Mouse (Mus musculus) embryo, embryonic 11.5 days (tissue): ENCODE results near the gene Timm17b.

Experiments
- DNase-seq: peaks from one replicate; pipeline ENCODE4 v3.0.0-alpha.2; 2012; ENCODE audit warnings: low read depth, low spot score

Gene Timm17b

DNA sequence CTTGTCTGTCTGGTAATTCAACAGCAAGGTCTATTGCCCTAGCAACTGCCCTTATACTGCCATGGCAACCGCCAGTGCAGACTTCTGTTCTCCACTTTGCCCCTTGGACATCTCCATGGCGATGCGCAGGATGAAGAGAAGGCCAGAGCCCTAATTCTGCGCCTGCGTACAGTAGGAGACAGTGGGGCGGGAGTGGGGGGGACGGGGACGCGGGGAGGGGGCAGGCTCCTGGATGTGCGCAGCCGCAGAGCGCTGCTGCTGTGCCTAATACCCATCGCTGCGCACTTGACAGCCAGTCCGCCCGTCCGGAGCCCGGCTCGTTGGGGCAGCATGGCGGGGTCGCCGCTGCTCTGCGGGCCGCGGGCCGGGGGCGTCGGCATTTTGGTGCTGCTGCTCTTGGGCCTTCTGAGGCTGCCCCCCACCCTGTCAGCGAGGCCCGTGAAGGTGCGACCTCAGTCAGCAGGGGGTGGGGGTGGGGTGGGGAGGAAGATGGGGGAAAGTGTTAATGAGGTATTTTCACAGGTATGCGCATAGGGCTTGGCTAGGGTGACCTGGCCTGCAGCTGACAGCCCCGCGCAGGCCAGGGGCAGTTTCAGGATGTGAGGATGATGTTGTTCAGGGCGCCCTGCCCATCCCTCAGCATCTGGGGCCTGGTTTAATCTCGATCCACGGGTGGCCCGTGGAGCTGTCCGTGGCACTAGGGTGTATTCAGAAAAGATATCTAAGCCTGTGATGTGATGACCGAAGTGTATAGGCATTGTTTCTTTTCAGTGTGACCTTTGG, 20.6 kb downstream of the Timm17b start, which contains the start of gene Pcsk1n:
Gene Pcsk1n (plus strand): TSS at position 222 of the 783 bp plus-strand sequence.
- peak; percentile 24 for DNase-seq

DNA sequence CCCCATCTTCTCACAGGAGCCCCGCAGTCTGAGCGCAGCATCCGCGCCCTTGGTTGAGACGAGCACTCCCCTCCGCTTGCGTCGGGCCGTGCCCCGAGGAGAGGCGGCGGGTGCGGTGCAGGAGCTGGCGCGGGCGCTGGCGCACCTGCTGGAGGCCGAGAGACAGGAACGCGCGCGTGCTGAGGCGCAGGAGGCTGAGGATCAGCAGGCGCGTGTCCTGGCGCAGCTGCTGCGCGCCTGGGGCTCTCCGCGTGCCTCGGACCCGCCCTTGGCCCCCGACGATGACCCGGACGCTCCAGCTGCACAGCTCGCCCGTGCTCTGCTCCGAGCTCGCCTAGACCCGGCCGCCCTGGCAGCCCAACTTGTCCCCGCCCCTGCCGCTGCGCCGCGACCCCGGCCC, 22.9 kb downstream of the Timm17b start:
- no peak for DNase-seq

DNA sequence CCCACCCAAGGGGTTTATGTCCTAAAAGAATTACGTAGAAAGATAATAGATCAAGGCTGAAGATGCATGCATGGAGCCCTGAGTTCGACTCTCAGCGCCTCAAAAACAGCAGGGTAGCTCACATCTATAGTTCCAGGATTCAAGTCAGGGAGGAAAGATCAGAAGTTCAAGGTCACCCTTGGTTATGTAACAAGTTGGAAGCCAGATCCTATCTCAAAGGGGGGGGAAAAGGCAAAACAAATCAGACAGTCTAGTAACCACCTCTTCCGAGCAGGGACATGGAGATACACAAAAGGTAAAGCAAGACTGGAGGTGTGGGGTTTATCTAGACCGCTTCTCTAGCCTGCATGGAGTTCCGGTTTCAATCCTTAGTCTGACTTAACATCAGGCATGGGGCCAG, 27.1 kb downstream of the Timm17b start:
- DNase-seq: no peak

DNA sequence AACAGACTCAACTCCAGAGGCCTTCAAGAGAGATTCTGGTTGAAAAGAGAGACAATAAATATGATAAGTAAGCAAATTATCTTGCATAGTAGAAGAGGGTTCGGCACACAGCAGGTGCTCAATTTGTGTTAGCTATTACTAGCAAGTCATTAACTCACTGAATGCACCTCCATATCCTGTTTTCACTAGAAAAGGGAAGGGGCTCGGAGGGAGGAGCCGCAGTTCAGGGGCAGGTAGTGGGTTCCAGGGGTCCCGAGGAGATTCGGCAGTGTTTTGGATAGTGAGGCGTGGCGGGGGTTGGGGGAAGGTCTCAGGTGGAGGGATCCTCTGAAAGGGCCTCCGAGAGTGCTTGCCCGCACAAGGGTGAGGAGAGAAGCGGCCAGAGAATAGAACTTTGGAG, 28.0 kb downstream of the Timm17b start:
- DNase-seq: no peak

DNA sequence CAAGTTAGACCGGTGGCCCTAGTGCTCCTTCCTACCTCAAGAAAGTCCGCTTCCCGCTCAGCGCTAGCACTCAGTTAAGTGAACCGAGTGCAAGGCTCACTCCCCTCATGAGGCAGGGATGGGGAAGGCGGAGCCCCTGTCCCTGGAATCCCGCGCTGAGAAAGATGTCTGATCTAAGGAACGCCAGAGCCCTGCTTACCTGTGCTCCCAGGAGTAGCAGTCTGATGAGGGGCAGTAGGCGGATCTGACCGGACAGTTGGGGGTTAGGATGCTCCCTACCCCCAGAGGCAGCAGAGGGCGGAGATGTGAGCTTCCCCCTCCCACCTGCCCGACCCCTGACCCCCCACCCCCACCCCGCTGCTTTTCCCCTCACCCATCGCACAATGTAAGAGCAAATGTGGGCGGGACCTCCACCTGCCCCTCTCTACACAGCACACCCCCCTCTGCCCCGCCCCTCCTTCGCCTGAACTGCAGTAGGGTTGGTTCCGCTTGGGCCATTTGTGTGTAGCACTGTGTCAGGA, 29.2 kb downstream of the Timm17b start, which contains the start of gene Eras:
Gene Eras (minus strand): TSS at position 338 of the 521 bp plus-strand sequence.
- no peak for DNase-seq

DNA sequence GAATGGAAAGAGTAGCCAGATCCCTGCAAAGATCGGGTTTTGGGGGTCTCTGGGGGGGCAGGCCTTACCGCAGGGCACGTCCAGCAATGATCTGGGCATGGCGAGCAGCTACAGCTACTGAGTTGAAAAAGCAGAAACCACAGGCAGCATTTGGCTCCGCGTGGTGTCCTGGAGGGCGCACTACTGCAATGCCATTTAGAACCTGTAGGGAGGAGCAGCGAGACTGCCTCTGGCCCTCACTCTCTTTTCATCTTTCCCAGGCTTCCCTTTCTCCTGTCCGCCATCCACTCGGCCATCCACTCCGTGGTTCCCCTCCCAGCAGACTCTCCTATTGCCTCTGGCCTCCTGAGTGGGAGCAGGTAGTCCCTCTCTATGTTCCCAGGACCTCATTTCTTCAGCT, 37.7 kb downstream of the Timm17b start:
- DNase-seq: no peak

DNA sequence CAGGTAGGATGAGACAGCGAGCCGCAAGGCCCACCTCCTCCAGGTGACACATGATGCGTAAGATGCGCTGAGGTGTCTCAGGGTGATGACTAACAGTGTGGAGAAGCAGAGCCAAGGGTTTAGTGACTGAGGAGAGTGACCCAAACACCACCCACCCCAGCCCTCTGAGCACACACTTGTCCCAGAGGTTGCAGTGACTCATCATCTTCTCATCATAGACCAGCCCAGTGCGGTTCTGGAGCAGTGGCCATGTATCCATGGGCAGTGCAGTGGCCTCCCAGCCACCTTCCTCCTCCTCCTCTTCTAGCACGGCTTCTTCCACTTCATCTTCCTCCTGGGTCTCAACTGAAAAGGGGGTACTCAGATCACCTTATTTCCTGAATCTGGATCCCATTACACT, 38.5 kb downstream of the Timm17b start:
- no peak for DNase-seq

DNA sequence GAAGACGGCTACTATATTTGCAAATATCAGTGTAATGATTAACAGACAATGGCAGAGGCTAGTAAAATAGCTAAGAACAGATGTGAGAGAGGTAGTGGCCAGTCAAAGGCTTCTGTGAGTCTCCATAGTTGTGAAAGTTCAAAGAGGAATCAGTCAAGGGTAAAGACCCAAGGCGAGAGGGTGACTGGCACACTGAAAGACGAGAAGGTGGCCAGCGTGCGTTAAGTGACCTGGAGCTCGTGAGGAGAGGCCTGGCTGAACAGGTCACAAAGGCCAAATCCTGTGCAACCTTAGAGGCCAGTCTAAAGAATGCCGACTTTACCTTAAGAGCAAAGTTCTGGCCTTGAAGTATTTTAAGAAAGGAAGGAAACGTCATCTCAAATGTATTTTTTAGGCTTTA, 46.5 kb downstream of the Timm17b start:
- DNase-seq: no peak

DNA sequence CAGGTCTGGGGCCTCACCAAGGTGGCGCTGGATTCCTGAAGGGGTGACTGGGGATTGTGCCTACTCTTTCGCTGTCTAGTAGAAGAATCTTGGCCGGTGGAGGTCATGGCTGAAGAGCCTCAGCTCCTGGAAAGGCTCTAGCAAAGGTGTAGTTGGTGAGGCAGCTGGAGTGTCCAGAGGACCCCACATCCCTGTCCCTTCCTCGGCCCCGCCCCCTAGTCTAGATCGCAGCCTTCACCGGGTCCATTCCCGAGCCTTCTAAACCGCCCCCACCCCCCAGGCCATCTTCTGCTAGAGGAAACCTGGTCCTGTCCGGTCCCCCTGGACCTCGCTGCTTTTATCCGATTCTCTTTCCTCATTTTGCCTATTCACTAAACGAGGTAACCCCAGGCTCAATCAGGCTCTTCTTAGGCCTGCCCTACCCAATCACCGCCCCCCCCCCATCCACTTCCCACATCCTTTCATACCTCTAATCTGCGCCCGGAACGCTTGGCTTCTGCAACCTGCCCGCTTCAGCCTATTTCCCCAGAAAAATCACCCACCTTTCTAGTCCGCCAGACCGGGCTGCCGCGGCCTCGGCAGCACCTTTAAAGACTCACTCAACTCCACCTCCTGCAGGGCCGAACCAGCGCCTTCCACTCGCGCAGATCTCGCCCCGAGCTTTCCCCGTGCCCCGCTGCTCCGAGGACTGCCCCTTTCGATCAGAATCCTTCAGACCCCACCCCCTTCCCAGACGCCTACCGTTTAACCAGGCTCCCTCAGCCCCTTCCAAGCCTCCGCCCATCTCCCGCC, 48.1 kb downstream of the Timm17b start, which contains the start of gene Hdac6:
Gene Hdac6 (minus strand): TSS at position 782 of the 792 bp plus-strand sequence.
- DNase-seq: no peak

DNA sequence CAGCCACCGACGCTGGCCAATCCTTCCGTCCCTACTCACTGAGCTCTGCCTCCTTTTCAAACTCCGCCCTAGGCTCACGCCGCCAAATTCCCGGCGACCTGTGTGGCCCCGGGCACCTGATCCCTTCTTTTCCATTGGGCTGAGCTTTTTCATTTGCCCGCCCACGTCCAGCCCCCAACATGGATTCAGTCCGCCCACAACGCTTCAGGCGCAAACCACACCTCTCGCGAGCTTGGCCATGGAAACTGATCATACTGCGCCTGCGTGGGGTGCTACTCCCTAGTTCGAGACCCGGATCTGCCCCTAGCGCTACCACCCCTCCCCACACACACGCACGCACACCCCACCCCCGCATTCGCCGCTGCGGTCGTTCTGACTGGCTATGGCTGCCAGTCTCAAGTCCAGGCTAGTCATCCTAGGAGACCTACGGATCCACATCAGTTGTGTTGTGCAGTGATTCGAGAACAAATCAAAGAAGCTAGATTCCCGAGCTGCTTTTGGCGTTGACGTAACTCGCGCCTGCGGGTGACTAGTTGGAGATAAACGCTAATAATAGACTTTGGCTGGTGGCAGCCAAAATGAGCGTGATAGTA, 48.8 kb downstream of the Timm17b start:
- DNase-seq: peak; percentile 87

DNA sequence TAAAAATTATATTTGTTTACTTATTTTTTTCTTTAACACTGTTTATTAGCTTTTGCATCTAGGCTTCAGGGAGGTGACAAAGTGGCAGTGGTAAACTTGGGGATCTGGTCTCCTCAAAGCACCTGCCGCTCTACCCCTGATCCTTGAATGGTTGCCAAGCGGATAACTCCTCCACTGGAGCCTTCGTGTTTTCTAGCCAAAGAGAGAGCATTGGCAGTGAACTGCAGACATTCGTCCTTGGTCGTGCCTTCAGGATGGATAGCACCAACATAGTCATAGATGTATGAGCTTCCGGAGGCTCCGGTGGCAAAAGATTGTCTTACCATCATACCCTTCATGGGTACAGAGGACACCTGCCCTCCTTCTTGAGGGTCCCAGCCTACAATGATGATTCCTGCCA, 50.9 kb downstream of the Timm17b start:
- no peak for DNase-seq
